In genomic region chr19:25132322-25132721, GRCm38 (mm10) we compare ENCODE assay signal across 8 mouse cellular contexts.
A peak's percentile ranks its signal among the peaks of the same experiment; 100 is the strongest.
DNase-seq lines count a peak whose midpoint lies in the region; ATAC-seq and TF ChIP-seq lines count a peak whose summit lies in the region.
"Had no signal": no experiment of that assay in that cellular context is flagged by ENCODE, and none has a peak within 500 bp of the region (broad histone marks: within the 10 kb centered on the region; RNA-seq: fewer than 3 reads in every experiment).

No protein-coding gene starts in this region.

- no peaks in the 10 kb centered on the region for H3K9me3 ChIP-seq in kidney, postnatal 0 days (replicated peaks; ENCODE audit: low read length)
- no peaks in the 10 kb centered on the region for H3K9me3 ChIP-seq in ES-E14 (ENCODE audit: control insufficient read depth, insufficient read depth, low read depth, low read length)
- H3K9me3 ChIP-seq: embryonic facial prominence, embryonic 13.5 days had no signal

- in situ Hi-C loops in ES-E14 (cut with MboI; ENCODE audit: low sequenced_read_pairs in 2 of 2, unreplicated experiment in 2 of 2): loop anchor here in 1 of 2 experiments (25.0 kb wide), 1 partner anchor 205 kb away; no protein-coding TSS in a partner anchor

- TF ChIP-seq CTCF in kidney, postnatal 0 days (IDR thresholded peaks at IDR 0.05; ENCODE audit: low read depth): peak; percentile 78

- no peak overlapping the region for H3K4me3 ChIP-seq in kidney, postnatal 0 days (replicated peaks; ENCODE audit: low read depth, low read length)
- H3K4me3 ChIP-seq in ES-E14 (ENCODE audit: insufficient read depth in 1 of 2, low read depth in 1 of 2, low read length in 2 of 2, poor library complexity in 1 of 2, severe bottlenecking in 1 of 2): no peak overlapping the region
- H3K4me3 ChIP-seq: embryonic facial prominence, embryonic 13.5 days had no signal

- H3K36me3 ChIP-seq in kidney, postnatal 0 days (ENCODE audit: insufficient read depth, low read length): no peaks in the 10 kb centered on the region
- no peaks in the 10 kb centered on the region for H3K36me3 ChIP-seq in ES-E14 (ENCODE audit: control insufficient read depth, insufficient read depth, low read length, poor library complexity, severe bottlenecking)
- H3K36me3 ChIP-seq: embryonic facial prominence, embryonic 13.5 days had no signal

- no peak overlapping the region for H3K9ac ChIP-seq in kidney, postnatal 0 days (ENCODE audit: low read depth, low read length)
- no peak overlapping the region for H3K9ac ChIP-seq in ES-E14 (ENCODE audit: insufficient read depth, low read depth, low read length, poor library complexity, severe bottlenecking)
- H3K9ac ChIP-seq: embryonic facial prominence, embryonic 13.5 days had no signal

- H3K4me2 ChIP-seq in kidney, postnatal 0 days (ENCODE audit: low read length): no peak overlapping the region
- H3K4me2 ChIP-seq: embryonic facial prominence, embryonic 13.5 days had no signal

- no peak for ATAC-seq in kidney, postnatal 0 days (replicated peaks; ENCODE audit: low FRiP score, low read depth)

- H3K27me3 ChIP-seq in kidney, postnatal 0 days (ENCODE audit: insufficient read depth, low read length): no peaks in the 10 kb centered on the region
- H3K27me3 ChIP-seq: embryonic facial prominence, embryonic 13.5 days had no signal

- WGBS in kidney, postnatal 0 days: 18% methylated on average over 4 of the region's 4 CpGs

- no peak overlapping the region for H3K27ac ChIP-seq in kidney, postnatal 0 days
- H3K27ac ChIP-seq in ES-E14 (ENCODE audit: insufficient read depth, low read depth, low read length, poor library complexity, severe bottlenecking): no peak overlapping the region
- H3K27ac ChIP-seq: embryonic facial prominence, embryonic 13.5 days had no signal

- H3K4me1 ChIP-seq in kidney, postnatal 0 days (replicated peaks; ENCODE audit: insufficient read depth, low read length): no peaks in the 10 kb centered on the region
- no peaks in the 10 kb centered on the region for H3K4me1 ChIP-seq in ES-E14 (ENCODE audit: control insufficient read depth in 2 of 2, insufficient read depth in 2 of 2, low read length in 2 of 2, poor library complexity in 1 of 2)
- H3K4me1 ChIP-seq: embryonic facial prominence, embryonic 13.5 days had no signal

- DNase-seq in kidney, postnatal 0 days (ENCODE audit: low spot score): peak; percentile 68
- DNase-seq in kidney, adult 18-20 months: no peak
- peak; percentile 20 for DNase-seq in CD4-positive helper T cell, adult 2 months (ENCODE audit: low read depth, low spot score)
- peak; percentile 31 for DNase-seq in ES-E14 (ENCODE audit: low read depth, low spot score)
- peak; percentile 39 to 43 for DNase-seq in layer of hippocampus, postnatal 10 days (ENCODE audit: low spot score in 2 of 2)
- DNase-seq in frontal cortex, postnatal 10 days (ENCODE audit: low spot score in 2 of 2): no peak
- DNase-seq in thymus, postnatal 10 days (ENCODE audit: low spot score in 2 of 2): no peak

TF ChIP-seq in ES-E14, 5 proteins besides CTCF, POLR2A, EP300 and RAD21:
- TF ChIP-seq ZNF384 (IDR thresholded peaks at IDR 0.05; ENCODE audit: low read depth, low read length) (no peak), CHD2 (IDR thresholded peaks at IDR 0.05; ENCODE audit: low read depth, low read length) (no peak), MAFK (IDR thresholded peaks at IDR 0.05; ENCODE audit: insufficient read depth, low read depth, low read length) (no peak), HCFC1 (IDR thresholded peaks at IDR 0.05; ENCODE audit: borderline replicate concordance, insufficient read depth, low read length) (no peak), ZC3H11A (IDR thresholded peaks at IDR 0.05; ENCODE audit: borderline replicate concordance, low read depth, low read length) (peak; percentile 59; the same call in 1 of the 2 replicates)

Comparison
In these comparisons a context has a peak if more than half of its experiments do, and no peak if none do; other contexts are left out.
1. DNase-seq: peak in kidney, postnatal 0 days (single experiment), CD4-positive helper T cell, adult 2 months (single experiment), ES-E14 (single experiment) and layer of hippocampus, postnatal 10 days (2 of 2); none in kidney, adult 18-20 months (single experiment), frontal cortex, postnatal 10 days (0 of 2) and thymus, postnatal 10 days (0 of 2).